Mouse (Mus musculus): ENCODE measurements at regions not wholly inside any gene's neighbourhood (a gene's known extent, or its start where the extent isn't known, plus 50 kb on each side); places are given as distances from the start of the nearest gene placed in this dataset.

- no peak overlapping the region for H3K4me3 ChIP-seq (ENCODE audit: low read depth, low read length)
- H3K4me2 ChIP-seq (ENCODE audit: low read depth, low read length): no peak overlapping the region
- no peak overlapping the region for H3K27ac ChIP-seq (ENCODE audit: low read depth, low read length)
- no peaks in the 10 kb centered on the region for H3K9me3 ChIP-seq (ENCODE audit: control insufficient read depth, low read length)
- ATAC-seq (ENCODE audit: low read depth): no peak
- H3K36me3 ChIP-seq (ENCODE audit: control insufficient read depth, insufficient read depth, low read length): no peaks in the 10 kb centered on the region
- H3K27me3 ChIP-seq (ENCODE audit: control insufficient read depth, insufficient read depth, low read length): no peaks in the 10 kb centered on the region
- H3K9ac ChIP-seq (replicated peaks; ENCODE audit: low read depth, low read length): no peak overlapping the region
- WGBS: 80% methylated on average over 7 of the region's 7 CpGs
- no peaks in the 10 kb centered on the region for H3K4me1 ChIP-seq (ENCODE audit: control insufficient read depth, insufficient read depth, low read length)
Observed at GRCm38 (mm10) chr6:112223325-112223724, 50.2 kb upstream of the Lmcd1 start.
